In the genomic region with DNA sequence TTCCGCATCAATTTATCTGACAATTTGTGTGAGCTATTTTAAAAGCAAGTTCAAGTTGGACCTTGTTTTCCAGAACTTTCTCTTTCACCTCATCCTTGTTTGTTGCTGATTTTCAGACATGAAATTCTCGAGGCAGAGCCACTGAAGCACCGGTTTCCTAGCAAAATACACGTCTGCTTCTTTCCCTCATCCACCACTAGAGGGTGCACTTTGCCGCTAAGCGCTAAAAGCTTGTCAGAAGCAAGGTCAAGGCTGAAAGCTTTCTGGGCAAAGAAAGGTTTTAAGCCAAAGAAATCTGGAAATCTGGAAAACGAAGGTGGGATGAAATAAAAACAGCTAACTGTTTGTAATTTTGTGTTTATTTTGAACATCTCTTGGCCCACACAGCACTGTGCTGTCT, we compare ENCODE assay signal across 9 mouse cellular contexts. TPM values are rescaled to one million over a fixed set of nuclear protein-coding genes. Genes with fewer than 3 reads are reported as not detected.
DNase-seq lines count a peak whose midpoint lies in the region; ATAC-seq and TF ChIP-seq lines count a peak whose summit lies in the region.
"Had no signal": no experiment of that assay in that cellular context is flagged by ENCODE, and none has a peak within 500 bp of the region (broad histone marks: within the 10 kb centered on the region; RNA-seq: fewer than 3 reads in every experiment).

No protein-coding gene starts in this region.

- no peak overlapping the region for H3K4me3 ChIP-seq in cerebellum, adult 2 months (replicated peaks; ENCODE audit: insufficient read depth, low read depth, low read length)
- H3K4me3 ChIP-seq: midbrain, embryonic 12.5 days had no signal

- TF ChIP-seq POLR2A in cerebellum, adult 2 months (IDR thresholded peaks at IDR 0.05; ENCODE audit: borderline replicate concordance, insufficient read depth, low read length) = no peak

- no peak for ATAC-seq in cerebellum, adult (ENCODE audit: insufficient number of reproducible peaks, low FRiP score, low TSS enrichment)

- no peaks in the 10 kb centered on the region for H3K4me1 ChIP-seq in cerebellum, adult 2 months (ENCODE audit: control insufficient read depth, insufficient read depth, low read length)

- DNase-seq in cerebellum, adult 11 months = peak; percentile 71
- DNase-seq in MEL-GATA-1-ER (ENCODE audit: extremely low read depth, low read depth) = peak; percentile 45
- DNase-seq in cerebellum, adult 2 months = peak; percentile 73 to 76
- peak; percentile 74 for DNase-seq in gastrocnemius, postnatal 10 days
- peak; percentile 63 to 86 for DNase-seq in layer of hippocampus, adult 8-10 months (ENCODE audit: low spot score in 2 of 2)
- DNase-seq in lung, postnatal 36 days = peak; percentile 84
- peak; percentile 21 to 71 for DNase-seq in spleen, postnatal 14 days (ENCODE audit: low spot score in 2 of 2)

- WGBS in cerebellum, adult 2 months = 9% methylated on average over 7 of the region's 7 CpGs

- H3K27me3 ChIP-seq in cerebellum, adult 2 months (ENCODE audit: control insufficient read depth, insufficient read depth, low read length) = no peaks in the 10 kb centered on the region

- H3K27ac ChIP-seq in cerebellum, adult 2 months (ENCODE audit: insufficient read depth, low read length) = no peak overlapping the region
- H3K27ac ChIP-seq: midbrain, embryonic 12.5 days had no signal

- TF ChIP-seq CTCF in cerebellum, adult 2 months (IDR thresholded peaks at IDR 0.05; ENCODE audit: borderline replicate concordance, insufficient read depth, low read depth, low read length) = peak; percentile 85

RNA-seq across cellular contexts. Expression of gene Ube2t, which starts 27.0 kb away (rescaled TPM):
- 2.7 and 3.5 TPM in 2 replicates for polyA plus RNA-seq in cerebellum, adult 2 months (2012; rRNA removed)
- 1 to 10 TPM; 7.2 to 8.8 TPM for total RNA-seq in gastrocnemius, postnatal 10 days (2021)
- 1 to 10 TPM in 3 of 4 experiments, under 1 TPM in 1; 0.99 to 3.1 (median 2.0) TPM for total RNA-seq in layer of hippocampus, adult 8-10 months (2022)

RNA-seq across cellular contexts. Expression of gene Ppp1r12b, which starts 33.6 kb away (rescaled TPM):
- 22.2 and 23.8 TPM in 2 replicates for polyA plus RNA-seq in cerebellum, adult 2 months (2012; rRNA removed)
- total RNA-seq in gastrocnemius, postnatal 10 days (2021) = 100 to 1,000 TPM; 199 to 221 TPM
- 10 to 100 TPM; 66.6 to 80.1 (median 73.2) TPM for total RNA-seq in layer of hippocampus, adult 8-10 months (2022)
